Mouse (Mus musculus) frontal cortex, postnatal 10 days (tissue): ENCODE data around the gene 9030624G23Rik.
A peak's percentile ranks its signal among the peaks of the same experiment; 100 is the strongest.
"Not testable (repeated sequence)": the region's sequence is repeated elsewhere in the genome, so short reads cannot be mapped to it uniquely, and the experiment has no call there.

Source experiments
- DNase-seq, 2 experiments: peaks; one replicate each; pipeline ENCODE4 v3.0.0; 2022; ENCODE audit warnings: low spot score in 2 of 2, mixed read lengths in 1 of 2

The 9030624G23Rik gene

DNA sequence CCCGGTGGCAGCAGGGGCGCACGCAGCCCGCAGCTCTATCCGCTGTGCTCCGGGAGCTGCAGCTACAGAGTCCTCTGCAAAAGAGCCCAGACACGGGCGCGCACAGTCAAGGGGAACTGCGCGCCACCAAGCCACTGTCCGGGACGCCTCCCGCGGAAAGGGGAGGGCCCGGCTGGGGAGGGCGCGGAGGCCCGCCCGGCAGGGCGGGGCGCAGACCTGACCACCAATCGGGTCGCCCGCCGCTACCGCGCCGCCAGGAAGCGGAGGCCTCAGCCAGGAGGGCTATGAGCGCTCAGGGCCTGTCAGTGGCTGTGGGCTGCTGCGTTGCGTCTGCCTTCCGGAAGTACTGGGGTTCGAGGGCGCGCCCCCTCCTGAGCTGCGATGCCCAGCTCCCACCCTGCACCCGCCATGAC, at the start of gene 9030624G23Rik:
TSS of gene 9030624G23Rik (minus strand) at position 139 of the 413 bp plus-strand sequence.
- DNase-seq: peak; percentile 14 to 33

DNA sequence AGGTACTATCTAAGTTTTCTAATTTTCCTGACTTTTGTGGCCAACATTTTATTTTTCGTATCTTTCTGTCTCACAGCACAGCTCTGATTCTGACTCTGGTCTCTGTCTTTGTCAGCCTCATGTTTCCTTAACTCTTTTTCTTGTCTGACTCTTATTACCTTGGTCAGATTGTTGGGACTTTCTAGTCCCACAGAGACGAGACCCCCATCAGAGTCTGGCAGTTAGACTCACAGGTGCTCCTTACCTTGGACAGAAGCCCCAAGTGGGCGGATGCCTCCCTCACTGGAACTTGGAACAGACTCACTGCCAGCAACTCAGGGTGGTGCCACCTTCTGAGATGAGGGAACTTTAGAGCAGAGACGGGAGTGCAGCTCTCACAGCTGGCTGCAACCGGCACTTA, 13.9 kb downstream of the 9030624G23Rik start:
- DNase-seq: not testable (repeated sequence)
